Mouse (Mus musculus): Measurements from ENCODE around the gene Fat3.

Fat3 gene

GRCm38 (mm10) chr9:16028394-16028911 lies 472.6 kb downstream of the Fat3 start:
- no peak for DNase-seq (ENCODE audit: low spot score in 2 of 2)

- DNase-seq (ENCODE audit: low spot score in 2 of 2): no peak
Measured at GRCm38 (mm10) chr9:16026054-16026453, 475.0 kb downstream of the Fat3 start.

- no peak for DNase-seq (ENCODE audit: low spot score in 2 of 2)
Measured at GRCm38 (mm10) chr9:16024706-16025105, 476.4 kb downstream of the Fat3 start.

- DNase-seq (ENCODE audit: low spot score in 2 of 2): no peak
Measured at GRCm38 (mm10) chr9:16014115-16014514, 487.0 kb downstream of the Fat3 start.

GRCm38 (mm10) chr9:16011382-16011781 lies 489.7 kb downstream of the Fat3 start:
- DNase-seq (ENCODE audit: low spot score in 2 of 2): no peak

GRCm38 (mm10) chr9:16007516-16007915 lies 493.6 kb downstream of the Fat3 start:
- DNase-seq (ENCODE audit: low spot score in 2 of 2): no peak

- DNase-seq (ENCODE audit: low spot score in 2 of 2): no peak
Measured at GRCm38 (mm10) chr9:16002991-16003390, 498.1 kb downstream of the Fat3 start.

GRCm38 (mm10) chr9:15994762-15995161 lies 506.3 kb downstream of the Fat3 start:
- DNase-seq (ENCODE audit: low spot score in 2 of 2): no peak

- DNase-seq (ENCODE audit: low spot score in 2 of 2): no peak
Measured at GRCm38 (mm10) chr9:15994177-15994576, 506.9 kb downstream of the Fat3 start.

GRCm38 (mm10) chr9:15992158-15992846 lies 508.8 kb downstream of the Fat3 start:
- no peak for DNase-seq (ENCODE audit: low spot score in 2 of 2)

GRCm38 (mm10) chr9:15978317-15978716 lies 522.8 kb downstream of the Fat3 start:
- no peak for DNase-seq (ENCODE audit: low spot score in 2 of 2)

- no peak for DNase-seq (ENCODE audit: low spot score in 2 of 2)
Measured at GRCm38 (mm10) chr9:15976959-15977663, 524.0 kb downstream of the Fat3 start.

GRCm38 (mm10) chr9:15975999-15976398 lies 525.1 kb downstream of the Fat3 start:
- DNase-seq (ENCODE audit: low spot score in 2 of 2): no peak

GRCm38 (mm10) chr9:15972201-15972600 lies 528.9 kb downstream of the Fat3 start:
- no peak for DNase-seq (ENCODE audit: low spot score in 2 of 2)

GRCm38 (mm10) chr9:15971393-15971792 lies 529.7 kb downstream of the Fat3 start:
- no peak for DNase-seq (ENCODE audit: low spot score in 2 of 2)

- DNase-seq (ENCODE audit: low spot score in 2 of 2): no peak
Measured at GRCm38 (mm10) chr9:15964198-15964597, 536.9 kb downstream of the Fat3 start.

GRCm38 (mm10) chr9:15962886-15963285 lies 538.2 kb downstream of the Fat3 start:
- DNase-seq (ENCODE audit: low spot score in 2 of 2): no peak

GRCm38 (mm10) chr9:15958224-15958787 lies 542.8 kb downstream of the Fat3 start:
- no peak for DNase-seq (ENCODE audit: low spot score in 2 of 2)

- DNase-seq (ENCODE audit: low spot score in 2 of 2): no peak
Measured at GRCm38 (mm10) chr9:15957816-15958215, 543.3 kb downstream of the Fat3 start.

- DNase-seq (ENCODE audit: low spot score in 2 of 2): no peak
Measured at GRCm38 (mm10) chr9:15955147-15955782, 545.8 kb downstream of the Fat3 start.

GRCm38 (mm10) chr9:15954338-15954704 lies 546.8 kb downstream of the Fat3 start:
- no peak for DNase-seq (ENCODE audit: low spot score in 2 of 2)

GRCm38 (mm10) chr9:15953585-15954337 lies 547.3 kb downstream of the Fat3 start:
- no peak for DNase-seq (ENCODE audit: low spot score in 2 of 2)
